Mouse (Mus musculus) ovary, postnatal 14 days (tissue): ENCODE measurements around the gene Tmem210.
"Not testable (repeated sequence)": the region's sequence is repeated elsewhere in the genome, so short reads cannot be mapped to it uniquely, and the experiment has no call there.

Experiments
- DNase-seq: peaks from one replicate; pipeline ENCODE4 v3.0.0; 2022; ENCODE audit warnings: low spot score

The Tmem210 gene

GRCm38 (mm10) chr2:25287927-25288649 is at the start of gene Tmem210:
Tmem210 (plus strand) TSS chr2:25288145.
- DNase-seq: no peak

GRCm38 (mm10) chr2:25239766-25240165 is 48.2 kb upstream of the Tmem210 start:
- no peak for DNase-seq

GRCm38 (mm10) chr2:25240310-25240709 is 47.6 kb upstream of the Tmem210 start:
- no peak for DNase-seq

GRCm38 (mm10) chr2:25240723-25241437 is 47.1 kb upstream of the Tmem210 start:
- DNase-seq: peak; percentile 56

GRCm38 (mm10) chr2:25241438-25241775 is 46.5 kb upstream of the Tmem210 start:
- DNase-seq: no peak

- DNase-seq: no peak
Observed at GRCm38 (mm10) chr2:25242101-25242506, 45.8 kb upstream of the Tmem210 start, which contains the start of the genes Rnf208 and Cysrt1. Rnf208 (plus strand) TSS chr2:25242255. Cysrt1 (minus strand) TSS chr2:25242452.

- no peak for DNase-seq
Observed at GRCm38 (mm10) chr2:25243342-25243741, 44.6 kb upstream of the Tmem210 start.

- DNase-seq: no peak
Observed at GRCm38 (mm10) chr2:25244144-25244543, 43.8 kb upstream of the Tmem210 start.

GRCm38 (mm10) chr2:25246183-25247072 is 41.5 kb upstream of the Tmem210 start, which contains the start of gene AL732309.1:
AL732309.1 (minus strand) TSS chr2:25246863.
- DNase-seq: no peak

GRCm38 (mm10) chr2:25252331-25252730 is 35.6 kb upstream of the Tmem210 start:
- DNase-seq: no peak

GRCm38 (mm10) chr2:25255284-25255779 is 32.6 kb upstream of the Tmem210 start, which contains the start of gene Tmem203:
Tmem203 (plus strand) TSS chr2:25255439.
- DNase-seq: peak; percentile 76

- not testable (repeated sequence) for DNase-seq
Observed at GRCm38 (mm10) chr2:25256443-25257109, 31.4 kb upstream of the Tmem210 start.

- not testable (repeated sequence) for DNase-seq
Observed at GRCm38 (mm10) chr2:25257250-25257649, 30.7 kb upstream of the Tmem210 start.

GRCm38 (mm10) chr2:25258887-25259286 is 29.1 kb upstream of the Tmem210 start:
- DNase-seq: no peak

- DNase-seq: no peak
Observed at GRCm38 (mm10) chr2:25261870-25262269, 26.1 kb upstream of the Tmem210 start.

- peak; percentile 80 for DNase-seq
Observed at GRCm38 (mm10) chr2:25262291-25262767, 25.6 kb upstream of the Tmem210 start, which contains the start of gene Tprn. Tprn (plus strand) TSS chr2:25262618.

GRCm38 (mm10) chr2:25262795-25263622 is 24.9 kb upstream of the Tmem210 start:
- DNase-seq: no peak

GRCm38 (mm10) chr2:25263623-25264285 is 24.2 kb upstream of the Tmem210 start:
- no peak for DNase-seq

GRCm38 (mm10) chr2:25264286-25264660 is 23.7 kb upstream of the Tmem210 start:
- no peak for DNase-seq

GRCm38 (mm10) chr2:25264851-25265250 is 23.1 kb upstream of the Tmem210 start:
- no peak for DNase-seq
